Comparison of ENCODE assay signal across 8 mouse cellular contexts in genomic region chr4:136239622-136240021, GRCm38 (mm10). TPM values are rescaled to one million over a fixed set of nuclear protein-coding genes. Genes with fewer than 3 reads are reported as not detected.
DNase-seq lines count a peak whose midpoint lies in the region; ATAC-seq and TF ChIP-seq lines count a peak whose summit lies in the region.

No protein-coding gene starts in this region.

- DNase-seq in adipocyte (ENCODE audit: low spot score), result peak; percentile 71
- DNase-seq in embryo, embryonic 10 days (ENCODE audit: low spot score), result peak; percentile 75
- peak; percentile 73 to 89 for DNase-seq in heart, adult 9 months (ENCODE audit: low spot score in 2 of 2)
- peak; percentile 77 to 84 for DNase-seq in layer of hippocampus, adult 2 months (ENCODE audit: low spot score in 2 of 2)
- DNase-seq in lung, embryonic 14.5 days, result peak; percentile 88
- DNase-seq in right cerebral cortex, postnatal 10 days (ENCODE audit: low spot score in 2 of 2), result peak; percentile 85 to 90
- peak; percentile 60 for DNase-seq in urinary bladder, postnatal 10 days (ENCODE audit: low spot score)

- no peaks in the 10 kb centered on the region for H3K9me3 ChIP-seq in lung, embryonic 14.5 days (ENCODE audit: low read depth, low read length)

- H3K4me1 ChIP-seq in lung, embryonic 14.5 days (ENCODE audit: insufficient read depth), result peaks cover 2% of the 10 kb centered on the region; the same call in 1 of the 2 replicates

- H3K27ac ChIP-seq in layer of hippocampus, adult 2 months, result no peak overlapping the region
- no peak overlapping the region for H3K27ac ChIP-seq in lung, embryonic 14.5 days (ENCODE audit: low read depth)

- peak; percentile 89 for TF ChIP-seq CTCF in layer of hippocampus, adult 2 months (conservative IDR thresholded peaks at IDR 0.05)
- TF ChIP-seq CTCF in lung, embryonic 14.5 days (IDR thresholded peaks at IDR 0.05; ENCODE audit: low read depth), result peak; percentile 80

- ATAC-seq in CD4-positive, CD25-positive, alpha-beta regulatory T cell, adult 4 months, result peak; percentile 53
- peak; percentile 46; the same call in 1 of the 2 replicates for ATAC-seq in lung, embryonic 14.5 days (ENCODE audit: insufficient read depth)

- no peak overlapping the region for H3K9ac ChIP-seq in lung, embryonic 14.5 days

- no peak overlapping the region for H3K4me3 ChIP-seq in layer of hippocampus, adult 2 months
- no peak overlapping the region for H3K4me3 ChIP-seq in lung, embryonic 14.5 days (ENCODE audit: low read depth, low read length)

- H3K27me3 ChIP-seq in lung, embryonic 14.5 days (ENCODE audit: insufficient read depth, low read length), result peaks cover 13% of the 10 kb centered on the region

- H3K36me3 ChIP-seq in lung, embryonic 14.5 days (ENCODE audit: insufficient read depth), result peaks cover 27% of the 10 kb centered on the region; the same call in 1 of the 2 replicates

- 20% methylated on average over 8 of the region's 8 CpGs for WGBS in lung, embryonic 14.5 days

- H3K4me2 ChIP-seq in lung, embryonic 14.5 days, result no peak overlapping the region

RNA-seq across cellular contexts. Expression of gene Tcea3, which starts 7.9 kb away (rescaled TPM):
- 1 to 10 TPM in 1 of 2 experiments, not detected in 1; 1.2 TPM for polyA plus RNA-seq in CD4-positive, CD25-positive, alpha-beta regulatory T cell, adult 4 months (2017; shearing (Covaris generic))
- total RNA-seq in layer of hippocampus, adult 2 months (2021), result not detected
- 12.0 and 14.3 TPM in 2 replicates for polyA plus RNA-seq in lung, embryonic 14.5 days (2014; fragmentation: Nextera tagmentation; extraction: Ambion mirVana)

RNA-seq across cellular contexts. Expression of gene Asap3, which starts 33.5 kb away (rescaled TPM):
- polyA plus RNA-seq in CD4-positive, CD25-positive, alpha-beta regulatory T cell, adult 4 months (2017; shearing (Covaris generic)), result not detected
- 1 to 10 TPM; 2.5 to 3.1 TPM for total RNA-seq in layer of hippocampus, adult 2 months (2021)
- polyA plus RNA-seq in lung, embryonic 14.5 days (2014; fragmentation: Nextera tagmentation; extraction: Ambion mirVana), result 4.4 and 5.4 TPM in 2 replicates

RNA-seq across cellular contexts. Expression of gene Zfp46, which starts 44.9 kb away (rescaled TPM):
- polyA plus RNA-seq in CD4-positive, CD25-positive, alpha-beta regulatory T cell, adult 4 months (2017; shearing (Covaris generic)), result 10 to 100 TPM in 1 of 2 experiments, 1 to 10 TPM in 1; 9.7 to 12.3 TPM
- total RNA-seq in layer of hippocampus, adult 2 months (2021), result 10 to 100 TPM; 44.2 to 49.0 TPM
- 27.7 and 31.2 TPM in 2 replicates for polyA plus RNA-seq in lung, embryonic 14.5 days (2014; fragmentation: Nextera tagmentation; extraction: Ambion mirVana)
